Mouse (Mus musculus): ENCODE data around the gene Uxs1. TPM values are rescaled to one million over a fixed set of nuclear protein-coding genes. Genes with fewer than 3 reads are reported as not detected.

Gene Uxs1
- polyA plus RNA-seq, 1 experiment from 2014 or later: 30.0 TPM

GRCm38 (mm10) chr1:43698577-43699000 is 129.0 kb downstream of the Uxs1 start:
- peak overlapping the region; percentile 79 for H3K27ac ChIP-seq
- H3K4me1 ChIP-seq: peaks cover 29% of the 10 kb centered on the region
- peak; percentile 85 for ATAC-seq (ENCODE audit: low FRiP score, low read depth)
- WGBS: 0% methylated on average over 4 of the region's 4 CpGs
- H3K27me3 ChIP-seq: no peaks in the 10 kb centered on the region
- no peak overlapping the region for H3K4me3 ChIP-seq
- 0 out of 2 replicates have a peak overlapping the region, but pooled peaks have one; percentile 17 for H3K4me2 ChIP-seq (replicated peaks)
- H3K9ac ChIP-seq: no peak overlapping the region
- H3K36me3 ChIP-seq: no peaks in the 10 kb centered on the region
- no peaks in the 10 kb centered on the region for H3K9me3 ChIP-seq

Other genes starting within 250 kb of the Uxs1 start
- gene 1500015O10Rik, start 97.2 kb downstream of the Uxs1 start, polyA plus RNA-seq (2015; fragmentation: Nextera tagmentation; extraction: Ambion mirVana): 22.1 and 24.6 TPM in 2 replicates
- 67.3 and 70.0 TPM in 2 replicates for gene Tpp2, start 105.8 kb upstream of the Uxs1 start, polyA plus RNA-seq (2015; fragmentation: Nextera tagmentation; extraction: Ambion mirVana)
- gene Mettl21c, start 192.2 kb upstream of the Uxs1 start, polyA plus RNA-seq (2015; fragmentation: Nextera tagmentation; extraction: Ambion mirVana): 0.40 and 0.80 TPM in 2 replicates
- 0.10 and 0.13 TPM in 2 replicates for gene Gm8251, start 234.1 kb upstream of the Uxs1 start, polyA plus RNA-seq (2015; fragmentation: Nextera tagmentation; extraction: Ambion mirVana)